Mouse (Mus musculus) c-Kit-positive CD71-positive TER-119-positive erythroid progenitor cells, embryonic 14.5 days (primary cell): ENCODE data around the gene Grin2c.

Experiments
- DNase-seq: peaks from one replicate; pipeline ENCODE4 v3.0.0-alpha.2; 2013; ENCODE audit warnings: low spot score

Gene Grin2c

DNA sequence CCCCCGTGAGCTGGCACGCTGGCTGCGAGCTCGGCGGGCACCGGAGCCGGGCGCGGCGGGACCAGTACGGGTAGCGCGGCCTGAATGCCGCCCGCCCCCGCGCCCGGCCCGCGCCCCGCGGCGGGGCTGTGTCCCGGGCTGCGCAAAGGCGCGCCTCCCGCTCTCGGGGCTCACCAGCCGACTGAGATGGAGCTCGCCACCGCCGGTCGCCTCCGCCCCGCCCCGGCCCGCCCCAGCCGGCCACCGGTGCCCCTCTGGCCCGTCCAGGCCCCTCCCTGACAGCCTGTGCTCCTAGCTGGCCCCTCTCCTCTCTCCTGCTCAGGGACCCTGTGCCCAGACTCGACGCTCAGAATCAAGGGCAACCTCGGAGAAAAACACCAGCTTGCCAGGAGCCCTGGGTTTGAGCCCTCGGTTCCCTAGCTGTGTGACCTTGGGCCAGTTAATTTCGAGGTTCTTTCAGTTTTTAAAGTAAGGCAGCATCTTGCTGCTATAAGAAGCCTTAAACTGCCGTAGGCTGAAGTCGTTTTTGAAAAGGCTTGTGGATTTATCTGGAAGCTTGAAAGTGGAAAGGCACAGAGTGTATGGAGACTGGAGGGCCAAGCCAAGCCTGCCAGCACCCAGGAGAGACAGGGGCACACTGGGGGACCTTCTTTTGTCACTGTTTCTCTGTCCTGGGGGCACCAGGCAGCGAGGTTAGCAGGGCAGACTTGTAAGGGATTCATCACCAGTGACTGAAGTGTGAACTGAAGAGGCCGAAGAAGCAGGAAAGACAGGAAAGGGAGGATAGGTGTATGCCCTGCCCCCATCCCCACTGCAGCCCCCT is at the start of gene Grin2c:
Gene Grin2c, minus strand, starts transcription at position 183 of the 823 bp plus-strand sequence.
- no peak for DNase-seq

DNA sequence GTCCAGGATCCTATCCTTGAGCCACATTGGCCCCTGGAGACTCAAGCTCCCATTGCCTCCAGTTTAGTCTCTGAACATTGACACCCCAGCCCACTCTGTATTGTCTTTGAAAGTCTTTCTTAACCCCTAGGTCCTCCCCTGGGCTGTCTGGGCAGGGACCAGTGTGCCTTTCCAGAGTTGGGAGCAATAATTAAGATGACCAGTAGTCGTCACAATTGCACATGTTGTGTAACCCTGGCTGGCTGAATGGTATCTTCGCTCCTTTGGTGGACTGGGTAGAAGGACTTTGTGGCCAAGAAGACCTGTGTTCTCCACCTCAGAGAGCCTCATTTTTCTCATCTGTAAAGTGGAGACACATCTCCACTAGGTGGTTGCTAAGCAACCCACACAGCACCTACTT is 47.2 kb upstream of the Grin2c start:
- no peak for DNase-seq

DNA sequence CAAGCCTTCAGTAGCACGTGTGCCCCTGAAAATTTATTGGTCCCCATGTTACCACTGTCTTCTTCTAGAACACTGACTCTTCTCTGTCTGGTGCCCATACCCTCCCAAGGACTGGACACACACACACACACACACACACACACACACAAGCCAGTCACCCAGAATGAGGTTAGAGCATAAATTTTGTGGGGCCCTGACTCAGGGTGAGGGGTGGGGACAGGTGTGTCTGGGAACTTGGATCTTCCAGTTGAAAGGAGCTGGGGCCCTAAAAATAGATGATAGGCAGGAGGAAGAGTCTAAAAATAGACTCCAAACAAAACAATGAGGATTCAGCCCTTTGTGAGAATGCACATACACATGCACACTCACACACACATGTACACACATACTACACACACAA is 41.7 kb upstream of the Grin2c start:
- no peak for DNase-seq

DNA sequence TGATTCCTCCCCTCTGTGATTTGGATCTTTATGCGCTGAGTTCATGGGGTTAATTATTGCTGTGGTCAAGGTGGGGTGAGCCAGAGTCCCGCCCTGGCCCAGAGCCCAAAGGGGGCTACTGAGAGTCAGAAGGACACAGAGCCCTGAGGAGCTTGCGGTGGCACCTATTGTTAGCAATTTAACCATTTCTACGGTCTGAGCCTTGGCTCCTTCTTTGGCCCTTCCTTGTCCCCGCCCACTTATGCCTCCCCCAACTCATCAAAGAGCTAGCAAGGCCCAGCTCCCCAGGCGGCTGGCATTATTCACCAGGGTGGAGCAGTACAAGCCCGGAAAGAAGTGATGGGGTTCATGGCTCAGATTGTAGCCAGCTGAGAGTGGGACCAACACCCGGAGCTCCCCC is 39.8 kb upstream of the Grin2c start, which contains the start of gene Otop2:
Gene Otop2, plus strand, starts transcription at position 301 of the 400 bp plus-strand sequence.
- DNase-seq, result no peak

DNA sequence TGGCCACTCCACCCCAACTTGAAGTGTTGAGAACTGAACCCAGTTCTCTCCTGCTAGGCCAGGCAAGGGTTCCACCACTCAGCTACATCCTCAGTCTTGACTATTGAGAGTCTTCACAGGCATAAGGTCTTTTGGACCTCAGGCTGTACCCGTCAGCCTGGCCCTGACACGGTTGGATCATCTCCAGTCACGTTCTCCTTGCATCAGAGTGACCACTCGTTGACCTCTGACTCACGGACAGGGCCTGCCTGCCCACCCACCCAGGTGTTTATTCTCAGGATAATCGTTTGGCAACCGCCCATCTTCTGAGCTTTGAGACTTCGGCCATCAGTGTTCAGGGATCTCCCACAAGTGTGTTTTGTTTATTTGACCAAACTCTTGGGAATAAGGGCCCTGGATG is 36.1 kb upstream of the Grin2c start:
- DNase-seq, result no peak

DNA sequence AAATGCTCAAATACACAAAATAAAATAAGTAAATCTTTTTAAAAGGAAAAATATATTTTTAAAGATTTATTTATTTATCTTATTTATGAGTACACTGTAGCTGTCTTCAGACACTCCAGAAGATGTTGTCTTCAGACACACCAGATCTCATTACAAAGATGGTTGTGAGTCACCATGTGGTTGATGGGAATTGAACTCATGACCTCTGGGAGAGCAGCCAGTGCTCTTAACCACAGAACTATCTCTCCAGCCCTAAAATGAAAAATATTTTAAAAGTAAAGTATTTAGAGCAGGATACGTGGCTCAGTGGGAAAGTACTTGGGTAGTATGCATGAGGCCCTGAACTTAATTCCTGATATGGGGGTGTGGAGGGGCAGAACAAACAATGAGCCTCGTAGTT is 34.3 kb upstream of the Grin2c start:
- no peak for DNase-seq

DNA sequence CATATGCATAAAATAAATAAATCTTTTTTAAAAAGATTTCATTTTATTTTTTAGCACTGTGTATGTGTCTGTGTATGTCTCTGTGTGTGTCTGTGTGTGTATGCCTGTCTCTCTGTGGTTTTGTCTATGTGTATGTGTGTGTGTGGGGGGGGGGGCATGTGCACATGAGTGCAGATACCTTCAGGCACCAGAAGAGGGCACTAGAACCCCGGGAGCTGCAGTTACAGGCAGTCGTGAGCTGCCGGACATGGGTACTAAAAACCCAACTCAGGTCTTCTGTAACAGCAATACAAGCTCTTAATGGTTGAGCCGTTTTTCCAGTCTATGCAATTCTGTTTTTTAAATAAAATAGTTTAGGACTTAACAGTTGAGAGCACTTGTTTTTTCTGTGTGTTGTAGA is 33.7 kb upstream of the Grin2c start:
- no peak for DNase-seq

DNA sequence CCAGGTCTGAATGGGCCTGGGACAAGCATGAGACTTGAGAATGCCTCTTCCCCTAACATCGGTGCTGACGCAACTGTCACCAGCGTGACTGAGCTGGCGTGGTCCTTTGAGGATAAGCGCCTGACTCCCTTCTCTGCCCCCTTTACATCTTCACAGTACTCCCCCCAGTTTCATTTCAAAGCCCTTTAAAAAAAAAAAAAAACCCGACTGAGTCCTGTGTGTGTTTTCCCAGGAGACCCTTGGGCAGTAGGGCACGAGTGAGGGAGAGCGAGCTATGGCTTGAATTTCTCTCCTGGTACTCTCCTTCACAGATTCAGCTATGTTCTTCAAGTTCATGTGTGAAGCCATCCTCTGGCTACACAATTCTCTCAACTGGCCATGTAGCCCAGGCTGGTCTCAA is 31.1 kb upstream of the Grin2c start:
- no peak for DNase-seq

DNA sequence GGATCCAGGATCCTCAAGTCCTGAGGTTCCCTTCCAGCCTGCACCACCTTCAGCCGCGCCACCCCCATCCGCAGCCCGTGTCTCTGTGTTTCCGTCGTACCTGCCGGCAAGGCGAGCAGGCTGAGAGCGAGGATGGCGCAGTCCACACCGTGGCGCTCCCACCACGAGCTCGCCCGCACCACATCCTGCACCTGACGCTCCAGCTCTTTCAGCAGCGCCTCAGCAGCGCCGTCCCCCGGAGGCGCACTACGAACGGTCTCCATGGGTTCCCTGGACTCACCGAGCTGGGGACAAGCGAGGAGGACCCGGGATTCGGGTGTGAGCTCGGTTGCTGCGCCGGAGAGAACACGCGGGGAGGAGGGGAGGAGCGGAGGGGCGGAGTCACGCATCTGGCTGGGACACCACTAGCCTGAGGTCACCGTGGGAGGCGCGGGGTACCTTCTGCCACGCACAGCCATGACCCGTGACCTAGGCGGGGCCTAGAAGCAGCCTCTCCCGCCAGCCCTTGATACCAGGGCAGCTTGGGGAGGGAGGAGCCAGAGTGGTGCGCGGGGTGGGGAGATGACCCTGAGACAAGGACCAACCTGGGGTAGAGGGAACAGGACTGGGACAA is 30.3 kb upstream of the Grin2c start, which contains the start of gene Fads6:
Gene Fads6, minus strand, starts transcription at position 450 of the 613 bp plus-strand sequence.
- DNase-seq, result no peak

DNA sequence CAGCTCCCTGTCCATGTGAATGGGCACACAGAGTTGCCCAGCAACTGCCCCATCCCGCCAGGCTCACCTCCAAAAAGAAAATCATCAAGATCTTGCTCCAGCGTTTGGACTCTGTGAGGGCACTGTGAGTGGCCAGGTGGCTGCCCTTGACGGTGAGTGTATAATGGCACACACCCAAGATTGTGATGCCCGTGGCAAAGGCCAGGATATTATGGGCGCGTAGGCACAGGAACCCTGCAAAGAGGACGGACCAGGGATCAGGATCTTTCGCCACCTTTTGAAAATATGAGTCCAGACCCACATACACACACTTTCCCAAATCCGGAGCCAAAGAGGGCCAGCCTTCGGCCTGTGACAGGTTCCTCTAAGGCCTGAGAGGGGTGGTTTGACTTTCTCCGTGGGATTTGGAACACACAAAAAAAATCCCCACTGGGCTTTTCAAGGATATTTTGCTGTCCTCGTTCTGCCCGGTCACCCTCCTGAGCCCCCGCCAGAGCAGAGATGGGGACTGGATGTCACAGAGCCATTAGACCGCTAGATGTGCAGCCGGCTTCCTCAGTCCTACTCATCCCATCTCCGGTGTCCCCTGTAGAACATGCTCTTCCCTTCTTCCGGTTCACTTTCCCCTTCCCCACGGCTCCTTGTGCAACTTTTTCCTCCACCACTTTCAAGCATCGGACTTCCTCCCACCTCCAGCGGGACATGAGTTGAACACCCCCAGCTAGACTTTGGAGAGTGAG is 29.6 kb upstream of the Grin2c start:
- no peak for DNase-seq

DNA sequence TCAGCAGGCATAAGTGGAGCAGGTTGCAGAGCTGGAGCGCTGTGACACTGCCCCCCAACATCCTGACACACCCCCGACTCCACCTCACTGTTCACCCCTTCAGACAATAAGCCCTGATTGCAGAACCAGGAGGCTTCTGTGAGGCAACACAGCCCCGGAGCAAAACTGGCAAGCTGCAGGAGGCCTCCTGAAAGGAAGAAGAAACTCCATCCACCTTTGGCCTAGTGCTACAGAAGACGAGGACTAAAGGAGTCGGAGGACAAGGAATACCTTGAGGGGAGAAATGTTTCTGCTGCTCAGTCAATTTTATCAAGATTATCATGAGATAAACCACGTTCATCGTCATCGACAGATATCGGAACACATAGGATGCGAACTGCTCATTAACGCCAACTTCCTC is 28.9 kb upstream of the Grin2c start:
- no peak for DNase-seq

DNA sequence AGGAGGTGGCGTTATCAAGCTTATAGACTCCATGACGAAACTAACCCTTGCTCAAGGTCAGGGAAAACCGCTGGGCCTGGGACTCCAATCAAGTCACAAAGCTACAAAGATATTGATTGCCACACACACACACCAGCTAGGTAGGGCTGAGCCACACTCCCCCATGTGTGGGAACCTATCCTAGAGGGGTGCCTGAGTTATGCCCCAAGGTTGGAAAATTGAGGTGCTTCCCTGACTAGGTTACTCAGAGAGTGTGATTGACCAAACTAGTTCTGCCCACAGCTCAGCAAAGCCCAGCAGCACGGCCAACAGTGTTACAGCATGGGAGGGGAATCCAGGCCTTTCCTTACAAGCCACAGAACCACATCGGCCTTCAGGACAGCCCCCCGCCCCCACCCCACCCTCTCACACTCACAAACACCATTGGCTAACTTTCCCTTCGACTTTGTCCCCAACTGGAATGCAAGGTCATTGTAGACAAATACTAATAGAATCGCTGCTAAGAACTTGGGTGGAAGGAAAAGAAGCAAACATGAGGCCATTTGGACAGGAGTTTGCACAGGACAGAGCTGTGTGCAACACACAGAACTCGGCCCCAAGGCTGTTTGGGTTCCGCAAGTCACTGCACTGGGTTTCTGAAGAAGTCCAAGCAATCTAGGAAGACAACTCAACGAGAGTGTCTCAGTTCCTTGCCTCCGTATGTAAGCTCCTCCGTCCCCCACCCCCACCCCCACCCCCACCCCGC is 25.8 kb upstream of the Grin2c start:
- DNase-seq, result no peak

DNA sequence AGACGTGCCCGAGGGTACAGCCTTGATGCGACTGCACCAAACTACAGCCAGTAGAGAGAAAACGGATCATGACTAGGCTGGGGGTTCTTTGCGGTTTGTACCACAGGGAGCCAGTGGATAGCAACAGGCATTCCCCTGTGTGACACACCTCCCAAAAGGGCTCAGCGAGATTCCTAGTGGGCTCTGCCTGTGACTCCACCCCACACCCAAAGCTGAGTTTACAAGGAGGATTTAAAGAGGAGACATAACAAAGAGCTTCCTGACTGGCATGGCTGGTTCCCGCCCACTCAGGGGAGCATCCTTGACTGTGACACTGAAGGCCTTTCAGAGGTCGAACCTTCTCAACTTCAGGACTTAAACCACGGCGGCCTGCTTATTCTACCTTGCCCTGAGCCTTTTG is 24.5 kb upstream of the Grin2c start:
- DNase-seq, result no peak

DNA sequence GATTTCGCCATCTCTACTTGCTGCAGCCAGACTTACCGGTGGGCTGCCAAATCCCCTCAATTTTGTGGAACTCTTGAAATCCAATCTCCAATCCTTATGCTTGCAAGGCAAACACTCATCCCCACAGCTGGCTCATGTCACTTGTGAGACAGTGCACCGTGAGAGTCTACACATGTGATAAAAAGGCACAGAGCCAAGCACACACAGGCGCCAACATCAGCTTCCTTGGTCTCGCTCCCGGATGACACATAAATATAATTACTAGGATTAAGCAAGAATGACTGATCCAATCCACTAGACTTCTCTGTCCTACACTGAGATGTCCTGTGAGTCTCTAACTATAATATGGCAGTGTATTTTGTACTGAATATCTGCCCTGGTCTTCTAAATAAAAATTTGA is 23.9 kb upstream of the Grin2c start:
- no peak for DNase-seq

DNA sequence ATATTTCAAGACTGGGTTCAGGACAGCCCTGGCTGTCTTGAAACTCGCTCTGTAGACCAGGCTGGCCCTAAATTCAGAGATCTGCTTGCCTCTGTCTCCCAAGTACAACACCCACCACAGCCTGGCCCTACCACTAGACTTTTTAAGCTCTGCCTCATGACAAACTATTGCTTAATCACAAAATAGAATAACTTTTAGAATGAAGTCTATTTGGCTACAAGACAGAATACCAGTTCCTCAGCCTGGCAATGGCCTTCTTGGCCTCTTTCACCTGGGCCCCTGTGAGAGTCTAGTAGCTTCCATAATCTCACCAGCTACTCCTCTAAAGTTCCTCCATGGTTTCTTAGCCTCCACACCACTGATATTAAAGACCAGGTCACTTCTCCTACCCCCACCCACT is 23.3 kb upstream of the Grin2c start:
- no peak for DNase-seq

DNA sequence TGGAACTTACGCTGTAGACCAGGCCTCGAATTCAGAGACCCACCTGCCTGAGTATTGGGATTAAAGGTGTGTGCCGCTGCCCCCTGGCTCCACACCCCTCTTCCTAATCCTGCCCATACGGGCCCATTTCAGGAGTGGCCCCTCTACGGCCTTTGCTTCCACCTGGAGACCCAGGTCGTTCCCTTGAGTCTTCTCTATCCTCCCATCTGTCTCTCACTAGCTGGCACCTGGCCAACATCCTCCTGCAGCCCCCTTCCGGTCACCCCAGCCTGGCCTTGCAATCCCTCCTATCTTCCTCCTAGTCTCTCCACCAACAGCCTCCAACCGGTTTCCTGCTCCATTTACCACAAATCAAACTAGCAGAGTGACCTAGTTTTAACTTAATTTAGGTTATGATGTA is 22.8 kb upstream of the Grin2c start:
- no peak for DNase-seq

DNA sequence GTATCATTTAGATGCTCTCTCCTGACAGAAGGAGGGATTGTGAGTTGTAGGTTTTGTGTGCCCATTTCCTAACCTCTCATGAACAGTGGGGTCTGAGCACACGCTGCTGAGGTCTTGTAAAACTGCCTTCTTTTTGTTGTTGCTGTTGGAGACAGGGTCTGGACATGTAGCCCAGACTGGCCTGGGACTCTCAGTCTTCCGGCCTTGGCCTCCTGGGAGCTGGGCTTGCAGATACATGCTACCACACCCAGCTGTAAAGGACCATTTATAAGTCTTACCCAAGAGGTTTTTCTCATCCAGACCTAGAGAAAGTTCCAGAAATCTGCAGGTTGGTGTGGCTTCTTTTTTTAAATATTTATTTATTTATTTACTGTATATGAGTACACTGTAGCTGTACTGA is 21.3 kb upstream of the Grin2c start:
- no peak for DNase-seq

DNA sequence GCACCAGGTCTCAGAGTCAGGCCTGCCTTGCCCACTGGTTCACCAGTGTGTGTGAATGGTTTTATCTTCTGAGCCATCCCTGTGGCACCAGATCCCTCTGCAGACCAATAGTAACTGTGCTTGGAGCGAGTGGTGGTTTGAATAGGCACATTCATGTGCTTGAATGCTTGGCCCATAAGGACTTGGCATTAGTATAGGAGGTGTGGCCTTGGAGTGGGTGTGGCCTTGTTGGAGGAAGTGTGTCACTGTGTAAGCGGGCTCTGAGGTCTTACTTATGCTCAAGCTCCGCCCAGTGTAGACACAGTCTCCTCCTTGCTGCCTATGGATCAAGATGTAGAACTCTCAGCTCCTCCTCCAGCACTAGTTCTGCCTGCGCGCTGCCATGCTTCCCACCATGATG is 20.3 kb upstream of the Grin2c start:
- DNase-seq, result no peak

DNA sequence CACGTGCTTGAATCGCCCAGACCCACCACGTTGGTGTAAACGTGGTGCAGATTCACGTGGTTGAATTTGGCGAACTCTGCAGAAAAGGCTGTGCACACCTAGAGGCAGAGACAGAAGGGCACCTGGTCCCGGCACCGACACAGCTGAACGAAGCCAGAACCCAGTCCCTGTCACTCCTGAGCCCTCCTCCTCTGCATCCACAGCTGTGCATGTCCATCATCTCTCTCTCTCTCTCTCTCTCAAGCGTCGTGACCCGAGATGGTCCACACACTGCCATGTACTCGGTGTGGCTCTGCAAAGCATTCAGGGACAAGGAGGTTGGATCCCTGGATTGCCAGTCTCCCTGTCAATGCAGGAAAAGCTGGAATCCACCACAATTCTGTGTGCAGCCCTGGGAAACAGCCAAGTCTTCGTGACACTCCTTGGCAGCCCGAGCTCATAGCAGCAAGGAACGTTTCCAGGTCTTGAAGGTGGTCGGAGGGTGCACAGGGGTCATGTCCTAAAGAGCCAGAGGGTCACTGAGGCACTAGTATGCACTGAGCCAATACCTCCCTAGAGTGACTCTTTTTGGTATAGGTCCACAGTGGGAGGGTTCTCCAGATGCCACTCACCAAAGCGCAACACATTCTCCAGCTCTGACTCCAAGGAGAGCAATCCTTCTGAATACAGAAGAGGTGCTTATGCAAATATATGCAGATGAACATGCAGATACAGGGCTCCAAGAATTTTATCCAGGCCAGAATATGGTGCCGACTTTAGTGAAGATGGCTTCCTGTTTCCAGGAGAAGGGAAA is 19.4 kb upstream of the Grin2c start:
- no peak for DNase-seq

DNA sequence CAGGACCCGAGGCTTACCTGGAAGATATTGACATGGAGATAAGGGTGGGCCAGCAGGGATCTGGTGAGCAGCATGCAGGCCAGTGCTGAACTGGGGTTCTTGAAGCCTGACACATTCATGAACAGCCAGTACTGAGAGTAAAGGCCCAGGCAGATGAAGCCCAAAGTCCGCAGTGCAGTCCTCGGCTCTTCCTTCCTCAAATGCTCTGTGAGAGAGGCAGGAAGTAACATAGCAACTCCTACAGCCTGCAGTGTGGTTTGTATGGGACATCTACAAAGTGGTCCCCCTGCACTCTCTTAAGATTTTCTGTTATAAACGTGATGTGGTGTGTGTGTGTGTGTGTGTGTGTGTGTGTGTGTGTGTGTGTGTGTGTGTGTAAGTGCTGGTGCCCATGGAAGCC is 18.2 kb upstream of the Grin2c start:
- no peak for DNase-seq

DNA sequence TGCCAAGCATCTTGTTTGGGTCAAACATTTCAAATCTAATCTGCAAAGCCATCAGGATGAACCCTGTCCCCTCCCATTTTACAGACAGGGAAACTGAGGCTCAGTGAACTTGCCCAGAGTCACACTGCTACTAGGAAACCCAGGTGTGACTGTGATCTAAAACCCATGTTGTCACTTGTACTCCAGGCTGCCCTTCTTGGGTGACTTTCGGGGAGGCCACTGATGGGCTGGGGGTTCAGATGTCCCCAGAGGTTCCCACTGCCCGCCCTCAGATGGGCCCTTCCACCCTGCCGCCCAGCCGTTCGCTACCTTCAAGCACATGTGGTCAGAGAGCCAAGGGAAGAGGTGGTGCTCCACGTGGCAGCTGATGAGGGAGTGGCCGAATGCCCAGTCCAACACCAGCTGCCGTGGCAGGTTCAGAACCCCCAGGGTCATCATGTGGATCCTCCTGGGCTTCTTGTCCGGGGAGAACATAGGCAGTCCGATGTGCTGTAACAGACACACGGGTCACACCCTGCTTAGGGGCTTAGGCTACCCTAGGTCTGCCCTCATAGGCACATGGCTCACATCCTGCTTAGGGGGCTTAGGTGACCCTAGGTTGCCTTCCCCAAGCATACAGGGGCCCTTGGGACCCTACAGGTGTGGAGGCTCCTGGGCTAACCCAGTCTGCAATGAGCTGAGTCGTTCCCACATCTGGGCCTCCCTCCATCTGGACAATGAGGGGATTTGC is 17.0 kb upstream of the Grin2c start:
- DNase-seq, result no peak
